Comparison of ENCODE assay signal across 7 mouse cellular contexts in genomic region chr7:131800416-131801045, GRCm38 (mm10).
A peak's percentile ranks its signal among the peaks of the same experiment; 100 is the strongest.
DNase-seq lines count a peak whose midpoint lies in the region; ATAC-seq and TF ChIP-seq lines count a peak whose summit lies in the region.

No protein-coding gene starts in this region.

- no peak overlapping the region for H3K9ac ChIP-seq in liver, embryonic 11.5 days (ENCODE audit: low read depth, low read length)
- no peak overlapping the region for H3K9ac ChIP-seq in kidney, embryonic 16.5 days (replicated peaks; ENCODE audit: low read length)

- H3K4me1 ChIP-seq in liver, embryonic 11.5 days (replicated peaks; ENCODE audit: control insufficient read depth, insufficient read depth, low read length) = no peaks in the 10 kb centered on the region
- peaks cover 14% of the 10 kb centered on the region for H3K4me1 ChIP-seq in kidney, embryonic 16.5 days (ENCODE audit: insufficient read depth, low read length)

- H3K9me3 ChIP-seq in liver, embryonic 11.5 days (ENCODE audit: control insufficient read depth, low read length) = no peaks in the 10 kb centered on the region
- H3K9me3 ChIP-seq in kidney, embryonic 16.5 days (ENCODE audit: low read length) = no peaks in the 10 kb centered on the region

- no peak overlapping the region for H3K4me3 ChIP-seq in liver, embryonic 11.5 days (ENCODE audit: low read depth, low read length)
- no peak overlapping the region for H3K4me3 ChIP-seq in kidney, embryonic 16.5 days (ENCODE audit: low read length)

- DNase-seq in liver = peak; percentile 18
- DNase-seq in liver, embryonic 11.5 days (ENCODE audit: low spot score) = no peak
- DNase-seq in brain, embryonic 14.5 days (ENCODE audit: low read depth) = peak; percentile 30
- peak; percentile 8 for DNase-seq in splenic B cell, adult 2 months (ENCODE audit: low read depth, low spot score)
- DNase-seq in heart, adult 8-10 months (ENCODE audit: low spot score) = no peak

- ATAC-seq in liver, embryonic 11.5 days (replicated peaks; ENCODE audit: low FRiP score) = no peak
- peak; percentile 67 for ATAC-seq in kidney, embryonic 16.5 days (ENCODE audit: low FRiP score, low TSS enrichment)
- ATAC-seq in cerebellum, adult (ENCODE audit: insufficient number of reproducible peaks, low FRiP score, low TSS enrichment) = no peak

- TF ChIP-seq CTCF in brain, embryonic 14.5 days (IDR thresholded peaks at IDR 0.05; ENCODE audit: borderline replicate concordance, extremely low read depth, insufficient read depth, insufficient read length) = peak; percentile 57

- H3K4me2 ChIP-seq in liver, embryonic 11.5 days = no peak overlapping the region
- H3K4me2 ChIP-seq in kidney, embryonic 16.5 days (replicated peaks; ENCODE audit: low read depth, low read length) = peak overlapping the region; percentile 5; the same call in 1 of the 2 replicates

- H3K36me3 ChIP-seq in liver, embryonic 11.5 days (ENCODE audit: control insufficient read depth, insufficient read depth, low read length) = no peaks in the 10 kb centered on the region
- H3K36me3 ChIP-seq in kidney, embryonic 16.5 days (ENCODE audit: insufficient read depth, low read length) = no peaks in the 10 kb centered on the region
- no peaks in the 10 kb centered on the region for H3K36me3 ChIP-seq in splenic B cell, adult 2 months (ENCODE audit: control insufficient read depth, insufficient read depth, low read length, poor library complexity, severe bottlenecking)

- 60% methylated on average over 6 of the region's 6 CpGs for WGBS in liver, embryonic 11.5 days
- whole genome bisulfite sequencing in kidney, embryonic 16.5 days = 11% methylated on average over 6 of the region's 6 CpGs

- H3K27me3 ChIP-seq in liver, embryonic 11.5 days (replicated peaks; ENCODE audit: control insufficient read depth, insufficient read depth, low read length) = no peaks in the 10 kb centered on the region
- 0 out of 2 replicates have a peak, but pooled peaks cover 3% of the 10 kb centered on the region for H3K27me3 ChIP-seq in kidney, embryonic 16.5 days (ENCODE audit: insufficient read depth, low read length)
- no peaks in the 10 kb centered on the region for H3K27me3 ChIP-seq in splenic B cell, adult 2 months (ENCODE audit: control insufficient read depth, insufficient read depth, low read length, poor library complexity, severe bottlenecking)

- TF ChIP-seq POLR2A in brain, embryonic 14.5 days (IDR thresholded peaks at IDR 0.05; ENCODE audit: borderline replicate concordance, extremely low read depth, insufficient read depth, insufficient read length, poor library complexity, severe bottlenecking) = no peak

- H3K27ac ChIP-seq in liver, embryonic 11.5 days (ENCODE audit: low read depth, low read length) = no peak overlapping the region
- H3K27ac ChIP-seq in kidney, embryonic 16.5 days (ENCODE audit: low read length) = no peak overlapping the region

Comparison
In these comparisons a context has a peak if more than half of its experiments do, and no peak if none do; other contexts are left out.
1. DNase-seq: peak in liver (single experiment), brain, embryonic 14.5 days (single experiment) and splenic B cell, adult 2 months (single experiment); none in liver, embryonic 11.5 days (single experiment) and heart, adult 8-10 months (single experiment).